Mouse (Mus musculus) heart, postnatal 0 days (tissue): Measurements from ENCODE around the gene Agbl4. TPM values are rescaled to one million over a fixed set of nuclear protein-coding genes. Genes with fewer than 3 reads are reported as not detected.

Experiments used
- ATAC-seq: fragments of 200-750 bp; cut with Nextera tagmentation; 2 replicates; pipeline ENCODE4 v1.8.0; 2017; ENCODE audit warnings: low read depth, moderate number of reproducible peaks, moderate library complexity; ENCODE audit not compliant: insufficient read depth
- DNase-seq: peaks from one replicate; pipeline ENCODE4 v3.0.0-alpha.2; 2016; ENCODE audit warnings: low spot score
- H3K27ac ChIP-seq: fragments of 300-500 bp; sonication (generic); 2 replicates; pipeline ENCODE4 v1.5.1; 2014; ENCODE audit warnings: low read depth, mild to moderate bottlenecking
- H3K27me3 ChIP-seq: fragments of 300-500 bp; sonication (generic); 2 replicates; pipeline ENCODE4 v1.6.1; 2014; ENCODE audit warnings: low read length, mixed read lengths; ENCODE audit not compliant: control insufficient read depth, insufficient read depth
- H3K36me3 ChIP-seq: fragments of 300-500 bp; sonication (generic); replicated peaks from 2 replicates; pipeline ENCODE4 v1.6.1; 2014; ENCODE audit warnings: low read length, mixed read lengths; ENCODE audit not compliant: control insufficient read depth, insufficient read depth
- H3K4me1 ChIP-seq: fragments of 300-500 bp; sonication (generic); 2 replicates; pipeline ENCODE4 v1.6.1; 2014; ENCODE audit warnings: antibody characterized with exemption; ENCODE audit not compliant: control insufficient read depth, insufficient read depth
- H3K4me2 ChIP-seq: fragments of 300-500 bp; sonication (generic); 2 replicates; pipeline ENCODE4 v1.6.1; 2014; ENCODE audit warnings: low read depth, mild to moderate bottlenecking, low read length, moderate library complexity
- H3K4me3 ChIP-seq: fragments of 300-500 bp; sonication (generic); 2 replicates; pipeline ENCODE4 v1.5.1; 2014; ENCODE audit warnings: low read depth, low read length
- H3K9ac ChIP-seq: fragments of 300-500 bp; sonication (generic); replicated peaks from 2 replicates; pipeline ENCODE4 v1.6.1; 2014; ENCODE audit warnings: low read depth, low read length, mixed read lengths
- H3K9me3 ChIP-seq: fragments of 300-500 bp; sonication (generic); replicated peaks from 2 replicates; pipeline ENCODE4 v1.6.1; 2016; ENCODE audit warnings: low read length; ENCODE audit not compliant: control insufficient read depth
- CTCF ChIP-seq: IDR thresholded peaks from 2 replicates; pipeline ENCODE4 v1.5.1; 2016; ENCODE audit warnings: antibody characterized with exemption, control low read depth, low read depth
- EP300 ChIP-seq: IDR thresholded peaks from 2 replicates; pipeline ENCODE4 v1.6.1; 2016; ENCODE audit warnings: antibody characterized with exemption, low read depth
- WGBS: fragments of 180-500 bp; shearing (Covaris S2); extraction: QIAGEN DNeasy Blood & Tissue Kit; methylation state at CpG from one replicate; pipeline ENCODE4 v1.1.7; 2014; 5-methylcytosine and 5-hydroxymethylcytosine counted together
- polyA plus RNA-seq: library from polyadenylated mRNA; unstranded; fragments of >200 nt; fragmentation: Nextera tagmentation; extraction: Ambion mirVana; gene quantifications from 2 replicates; pipeline ENCODE4 v1.2.1, GENCODE M21; 2015
- total RNA-seq: library from RNA; depleted of rRNA; stranded (reverse); fragments of >200 nt; gene quantifications from 2 replicates; pipeline ENCODE4 v1.2.3, GENCODE M21; 2014; ENCODE audit warnings: low replicate concordance

The Agbl4 gene
- total and polyA plus RNA-seq, 2 experiments from 2014 or later = 0.55 TPM; not detected in 1

DNA sequence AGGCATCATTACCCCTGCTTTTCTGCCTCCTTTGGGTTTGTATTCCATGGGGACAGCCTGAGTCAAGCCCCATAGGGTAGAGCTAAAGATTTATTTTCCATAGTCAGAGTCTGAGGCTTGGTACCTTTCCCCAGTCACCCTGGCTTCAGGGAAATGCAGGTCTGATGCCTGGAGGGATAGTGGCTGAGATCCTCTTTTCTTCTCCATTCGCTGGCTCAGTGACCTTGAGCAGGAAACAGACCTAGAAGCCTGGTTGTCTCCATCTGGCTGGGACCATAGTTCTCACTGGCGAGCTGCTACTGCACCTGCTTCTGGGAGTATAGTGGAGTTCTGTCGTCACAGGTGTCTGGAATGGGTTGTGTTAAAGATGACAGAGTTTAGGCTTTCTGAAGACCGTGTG lies 1132.5 kb downstream of the Agbl4 start:
- no peaks in the 10 kb centered on the region for H3K27me3 ChIP-seq
- H3K4me1 ChIP-seq = no peaks in the 10 kb centered on the region
- ATAC-seq (no peak), DNase-seq (no peak)
- H3K36me3 ChIP-seq = no peaks in the 10 kb centered on the region
- TF ChIP-seq CTCF (no peak), EP300 (no peak)
- WGBS = 82% methylated on average over 4 of the region's 4 CpGs
- H3K27ac ChIP-seq = no peak overlapping the region
- H3K9ac ChIP-seq = no peak overlapping the region
- no peaks in the 10 kb centered on the region for H3K9me3 ChIP-seq
- H3K4me3 ChIP-seq = no peak overlapping the region
- H3K4me2 ChIP-seq = no peak overlapping the region

DNA sequence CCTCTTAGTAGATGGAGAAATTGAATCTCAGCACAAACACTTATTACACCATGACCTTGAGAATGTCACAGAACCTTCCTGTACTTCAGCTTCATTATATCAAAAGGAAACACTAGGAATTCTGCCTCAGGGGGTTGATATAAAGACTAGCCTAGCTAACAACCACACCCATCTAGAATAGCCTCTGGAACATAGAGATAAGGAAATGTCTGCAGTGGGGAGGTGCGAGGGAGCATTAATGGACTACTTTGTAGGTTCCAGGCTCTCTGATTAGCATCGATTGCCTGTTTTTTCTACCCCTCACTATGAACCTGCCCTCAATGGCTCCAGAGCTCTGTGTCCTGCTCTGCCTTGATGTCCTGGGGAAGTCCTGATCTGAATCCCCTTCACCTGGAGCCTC lies 1133.1 kb downstream of the Agbl4 start:
- DNase-seq = no peak
- no peak overlapping the region for H3K27ac ChIP-seq
- H3K9me3 ChIP-seq = no peaks in the 10 kb centered on the region
- H3K4me1 ChIP-seq = no peaks in the 10 kb centered on the region
- WGBS = 43% methylated on average over 2 of the region's 2 CpGs
- H3K27me3 ChIP-seq = no peaks in the 10 kb centered on the region
- no peak for ATAC-seq
- TF ChIP-seq EP300 (no peak), CTCF (no peak)
- no peak overlapping the region for H3K4me2 ChIP-seq
- H3K9ac ChIP-seq = no peak overlapping the region
- no peaks in the 10 kb centered on the region for H3K36me3 ChIP-seq
- no peak overlapping the region for H3K4me3 ChIP-seq

DNA sequence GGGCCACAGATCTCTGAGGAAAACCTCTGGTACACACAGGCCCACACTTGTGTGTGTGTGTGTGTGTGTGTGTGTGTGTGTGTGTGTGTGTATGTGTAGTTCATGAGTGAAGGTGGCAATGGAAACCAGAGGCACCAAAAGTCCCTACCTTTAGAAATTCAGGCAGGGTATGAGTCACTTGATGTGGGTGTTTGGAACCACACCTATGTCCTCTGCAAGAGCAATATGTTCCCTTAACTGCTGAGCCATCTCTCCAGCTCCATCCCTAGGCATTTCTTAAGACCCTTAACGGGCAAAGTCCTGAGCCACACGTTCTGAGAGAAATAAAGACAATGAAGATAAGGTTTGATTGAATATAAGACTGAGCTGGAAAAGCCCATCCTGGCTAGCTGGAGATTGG lies 1147.2 kb downstream of the Agbl4 start:
- Histone ChIP-seq H3K9ac (no peak overlapping the region), H3K27me3 (no peaks in the 10 kb centered on the region), H3K36me3 (no peaks in the 10 kb centered on the region), H3K27ac (no peak overlapping the region), H3K4me2 (no peak overlapping the region), H3K4me1 (no peaks in the 10 kb centered on the region), H3K4me3 (no peak overlapping the region), H3K9me3 (no peaks in the 10 kb centered on the region)
- DNase-seq = no peak
- WGBS = 63% methylated on average over 2 of the region's 2 CpGs
- ATAC-seq = no peak
- TF ChIP-seq CTCF (no peak), EP300 (no peak)

DNA sequence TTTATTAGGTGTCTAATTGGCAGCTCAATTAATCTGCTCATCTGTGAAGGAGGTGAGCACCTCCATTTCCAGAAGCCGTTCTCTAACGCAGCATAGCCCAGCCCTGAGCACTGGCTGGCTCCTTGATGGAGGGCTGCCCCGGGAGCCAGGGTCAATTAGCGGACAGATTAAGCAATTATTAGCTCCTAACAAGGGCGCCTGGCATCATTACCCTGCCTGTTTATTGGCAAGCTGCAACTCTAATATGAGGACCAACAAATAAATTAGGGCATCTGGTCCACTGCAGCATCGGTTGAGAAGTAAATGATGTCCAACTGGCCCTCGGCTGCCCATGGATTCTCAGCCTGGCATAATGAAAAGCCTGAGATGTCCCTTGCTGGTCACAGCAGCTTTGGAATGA lies 1148.5 kb downstream of the Agbl4 start:
- no peak for ATAC-seq
- Histone ChIP-seq H3K36me3 (no peaks in the 10 kb centered on the region), H3K27ac (no peak overlapping the region), H3K9me3 (no peaks in the 10 kb centered on the region), H3K4me1 (no peaks in the 10 kb centered on the region), H3K4me2 (no peak overlapping the region), H3K4me3 (no peak overlapping the region), H3K27me3 (no peaks in the 10 kb centered on the region), H3K9ac (no peak overlapping the region)
- no peak for DNase-seq
- TF ChIP-seq EP300 (no peak), CTCF (no peak)
- WGBS = 74% methylated on average over 7 of the region's 7 CpGs

DNA sequence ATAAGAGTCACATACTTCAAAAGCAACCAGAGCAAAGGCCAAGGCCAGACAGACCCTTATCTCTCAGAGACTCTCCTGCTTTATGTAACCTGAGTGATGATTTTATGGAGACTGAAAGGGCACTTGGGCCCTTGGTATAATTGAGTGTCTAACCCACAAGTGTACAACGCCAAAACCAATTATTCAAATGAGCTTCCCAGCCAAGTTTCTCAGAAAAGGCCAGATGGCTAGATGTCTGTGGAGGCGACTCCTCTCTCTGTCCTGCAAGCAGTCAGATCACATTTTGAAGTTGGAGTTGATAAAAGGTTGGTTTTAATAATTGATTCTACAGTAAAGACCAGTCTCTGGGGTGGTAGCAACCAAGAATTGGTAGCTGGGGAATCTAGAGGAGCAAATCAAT lies 1158.0 kb downstream of the Agbl4 start:
- no peaks in the 10 kb centered on the region for H3K36me3 ChIP-seq
- no peak for DNase-seq
- H3K27me3 ChIP-seq = no peaks in the 10 kb centered on the region
- no peaks in the 10 kb centered on the region for H3K9me3 ChIP-seq
- H3K27ac ChIP-seq = no peak overlapping the region
- no peak for ATAC-seq
- no peak overlapping the region for H3K9ac ChIP-seq
- WGBS = 61% methylated on average over 2 of the region's 2 CpGs
- TF ChIP-seq EP300 (no peak), CTCF (no peak)
- no peak overlapping the region for H3K4me3 ChIP-seq
- no peaks in the 10 kb centered on the region for H3K4me1 ChIP-seq
- H3K4me2 ChIP-seq = no peak overlapping the region

DNA sequence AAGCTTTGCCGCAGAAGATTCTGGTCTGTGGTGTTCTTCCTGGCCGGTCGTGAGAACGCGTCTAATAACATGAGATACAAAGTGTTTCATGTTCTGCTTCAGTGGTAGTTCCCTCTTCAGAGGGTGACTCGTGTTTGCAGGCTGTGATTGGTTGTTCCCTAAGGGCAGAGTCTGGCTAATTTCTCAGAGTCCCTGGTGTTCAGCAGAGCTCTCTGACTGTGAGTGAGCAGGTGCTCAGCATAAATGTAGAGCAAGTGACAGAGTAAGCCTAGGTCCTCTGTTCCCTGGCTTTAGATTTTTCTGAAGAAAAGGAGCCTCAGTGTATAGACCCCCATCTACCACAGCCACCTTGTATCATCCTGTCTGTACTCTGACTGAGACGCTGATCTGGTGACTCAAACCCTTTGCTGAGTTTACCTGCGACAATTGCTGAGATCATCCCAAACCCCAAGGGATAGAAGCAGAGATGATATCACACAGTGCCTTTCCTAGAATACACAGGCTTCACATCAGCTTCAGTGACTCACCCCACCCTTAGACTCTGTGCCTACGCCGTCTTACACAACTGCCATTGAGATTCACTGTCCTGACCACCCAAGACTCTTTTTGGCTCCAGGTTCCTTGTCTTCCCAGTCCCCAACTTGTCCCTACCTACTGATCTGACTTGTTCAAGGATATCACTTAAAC lies 1179.8 kb downstream of the Agbl4 start:
- no peaks in the 10 kb centered on the region for H3K27me3 ChIP-seq
- H3K4me3 ChIP-seq = no peak overlapping the region
- H3K36me3 ChIP-seq = no peaks in the 10 kb centered on the region
- 82% methylated on average over 10 of the region's 10 CpGs for WGBS
- H3K9me3 ChIP-seq = no peaks in the 10 kb centered on the region
- no peak overlapping the region for H3K4me2 ChIP-seq
- no peak overlapping the region for H3K9ac ChIP-seq
- H3K27ac ChIP-seq = no peak overlapping the region
- no peaks in the 10 kb centered on the region for H3K4me1 ChIP-seq
- no peak for ATAC-seq
- TF ChIP-seq CTCF (no peak), EP300 (no peak)
- no peak for DNase-seq
